Mouse (Mus musculus) kidney, adult 8-10 months (tissue): Measurements from ENCODE around the gene 1700001C19Rik.

Experiments
- DNase-seq, 2 experiments: peaks; one replicate each; pipeline ENCODE4 v3.0.0; 2022

The 1700001C19Rik gene

DNA sequence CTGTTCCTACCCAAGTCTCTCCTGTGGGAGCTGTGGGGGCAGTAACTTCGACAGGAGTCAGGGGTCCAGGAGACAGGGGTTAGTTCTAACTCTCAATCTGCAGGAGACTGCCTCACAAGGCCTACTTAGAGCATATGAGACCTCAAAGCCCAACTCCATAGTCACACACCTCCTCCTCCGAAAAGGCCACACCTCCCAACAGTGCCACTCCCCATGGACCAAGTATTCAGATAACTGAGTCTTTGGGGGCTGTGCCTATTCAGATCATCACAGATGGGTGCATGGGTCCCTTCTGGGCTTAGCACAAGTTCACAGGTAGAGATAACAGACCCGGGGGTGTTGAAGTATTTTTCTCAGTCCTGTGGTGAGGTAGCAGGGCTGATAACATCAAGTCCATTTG is 24.5 kb upstream of the 1700001C19Rik start:
- no peak for DNase-seq

DNA sequence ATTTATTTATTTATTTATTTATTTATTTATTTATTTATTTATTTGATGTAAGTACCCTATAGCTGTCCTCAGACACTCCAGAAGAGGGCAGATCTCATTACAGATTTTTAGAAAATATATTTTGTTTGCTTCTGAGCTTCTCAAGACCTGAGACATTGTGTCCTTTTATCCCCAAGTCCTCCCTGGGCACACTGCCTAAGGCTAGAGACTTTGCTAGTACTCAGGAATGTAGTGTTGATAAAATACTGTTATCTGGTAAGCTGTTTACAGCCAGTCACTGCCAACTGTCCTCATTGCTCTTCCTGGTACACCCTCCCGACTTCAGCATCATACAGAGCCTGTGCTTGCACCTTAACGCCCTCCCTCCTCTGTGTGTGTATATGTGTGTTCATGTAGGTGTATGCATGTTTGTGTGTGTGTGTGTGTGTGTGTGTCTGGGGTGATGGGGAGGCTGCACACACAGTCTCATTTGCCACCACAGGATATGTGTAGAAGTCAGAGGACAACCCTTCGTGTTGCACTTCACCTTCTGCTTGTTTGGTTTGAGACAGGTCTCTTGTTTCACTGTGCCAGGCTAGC is 22.3 kb upstream of the 1700001C19Rik start:
- no peak for DNase-seq

DNA sequence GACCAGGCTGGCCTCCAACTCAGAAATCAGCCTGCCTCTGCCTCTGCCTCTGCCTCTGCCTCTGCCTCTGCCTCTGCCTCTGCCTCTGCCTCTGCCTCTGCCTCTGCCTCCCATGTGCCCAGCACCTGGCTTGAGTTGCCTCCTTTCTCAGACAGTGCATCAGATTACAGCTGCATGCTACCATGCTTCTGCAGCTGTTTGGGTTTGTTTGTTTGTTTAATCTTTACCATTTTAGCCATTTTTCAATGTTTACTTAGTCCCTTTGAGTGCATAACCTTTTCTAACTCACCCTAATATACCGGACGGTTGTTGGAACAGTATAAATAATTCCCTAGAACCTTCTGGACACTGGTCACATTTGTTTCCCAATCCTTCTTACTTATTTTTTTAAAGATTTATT is 21.8 kb upstream of the 1700001C19Rik start:
- DNase-seq, result no peak

- no peak for DNase-seq
Measured at GRCm38 (mm10) chr17:47458310-47458709, 21.1 kb upstream of the 1700001C19Rik start.

DNA sequence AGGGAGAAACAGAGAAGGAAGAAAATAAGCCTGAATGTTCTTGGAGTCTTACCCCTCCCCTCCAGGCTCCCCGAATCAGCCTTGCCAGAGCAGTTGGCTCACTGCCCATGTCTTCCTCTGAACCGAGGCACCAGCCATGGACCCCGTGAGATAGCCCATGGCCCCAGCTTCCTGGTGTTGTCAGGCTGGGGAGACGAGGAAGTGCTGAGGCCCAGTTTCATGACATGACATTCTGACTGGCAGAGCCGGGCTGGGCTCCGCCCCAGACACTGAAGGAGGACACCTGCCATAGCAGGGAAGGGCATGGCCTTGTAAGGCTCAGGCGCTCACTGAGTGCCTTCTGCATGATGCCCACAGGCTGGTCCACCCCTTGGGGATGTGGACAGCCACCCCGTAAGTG is 17.5 kb upstream of the 1700001C19Rik start:
- DNase-seq, result no peak

GRCm38 (mm10) chr17:47452886-47453285 is 15.7 kb upstream of the 1700001C19Rik start:
- DNase-seq, result peak; percentile 44 to 72

DNA sequence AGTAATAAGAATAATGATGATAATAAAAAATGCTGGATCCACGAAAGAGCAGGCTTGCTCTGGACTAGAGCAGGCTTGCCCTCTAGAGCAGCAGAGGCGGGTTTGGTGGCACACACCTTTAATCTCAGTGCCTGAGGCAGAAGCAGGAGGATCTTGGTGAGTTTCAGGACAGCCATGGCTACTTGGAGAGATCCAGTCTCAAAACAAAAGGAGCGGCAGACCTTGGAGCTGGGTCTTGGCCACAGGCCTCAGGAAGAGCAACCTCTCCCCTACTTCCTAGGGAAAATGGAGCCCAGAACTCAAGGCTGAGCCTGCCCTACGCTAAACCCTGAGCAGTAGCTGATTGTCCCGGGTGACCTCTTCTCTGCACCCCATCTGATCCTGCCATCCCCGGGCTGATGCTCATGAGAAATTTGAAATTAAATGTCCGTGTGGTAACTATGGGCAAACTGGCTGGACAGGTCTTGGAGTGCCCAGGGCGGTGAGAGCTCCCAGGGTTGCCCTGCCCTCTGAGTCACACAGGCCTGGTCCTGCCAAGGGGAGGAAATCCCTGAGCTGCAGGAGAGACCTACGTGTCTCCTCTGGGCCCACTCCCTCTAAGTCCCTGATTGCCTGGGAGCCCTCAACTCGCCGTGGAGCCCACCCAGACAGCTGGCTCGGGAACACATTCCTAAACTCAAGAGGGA is 13.8 kb upstream of the 1700001C19Rik start:
- peak; percentile 55 to 71 for DNase-seq

- no peak for DNase-seq
Measured at GRCm38 (mm10) chr17:47450239-47450638, 13.1 kb upstream of the 1700001C19Rik start.

GRCm38 (mm10) chr17:47449432-47449831 is 12.3 kb upstream of the 1700001C19Rik start:
- DNase-seq, result no peak

DNA sequence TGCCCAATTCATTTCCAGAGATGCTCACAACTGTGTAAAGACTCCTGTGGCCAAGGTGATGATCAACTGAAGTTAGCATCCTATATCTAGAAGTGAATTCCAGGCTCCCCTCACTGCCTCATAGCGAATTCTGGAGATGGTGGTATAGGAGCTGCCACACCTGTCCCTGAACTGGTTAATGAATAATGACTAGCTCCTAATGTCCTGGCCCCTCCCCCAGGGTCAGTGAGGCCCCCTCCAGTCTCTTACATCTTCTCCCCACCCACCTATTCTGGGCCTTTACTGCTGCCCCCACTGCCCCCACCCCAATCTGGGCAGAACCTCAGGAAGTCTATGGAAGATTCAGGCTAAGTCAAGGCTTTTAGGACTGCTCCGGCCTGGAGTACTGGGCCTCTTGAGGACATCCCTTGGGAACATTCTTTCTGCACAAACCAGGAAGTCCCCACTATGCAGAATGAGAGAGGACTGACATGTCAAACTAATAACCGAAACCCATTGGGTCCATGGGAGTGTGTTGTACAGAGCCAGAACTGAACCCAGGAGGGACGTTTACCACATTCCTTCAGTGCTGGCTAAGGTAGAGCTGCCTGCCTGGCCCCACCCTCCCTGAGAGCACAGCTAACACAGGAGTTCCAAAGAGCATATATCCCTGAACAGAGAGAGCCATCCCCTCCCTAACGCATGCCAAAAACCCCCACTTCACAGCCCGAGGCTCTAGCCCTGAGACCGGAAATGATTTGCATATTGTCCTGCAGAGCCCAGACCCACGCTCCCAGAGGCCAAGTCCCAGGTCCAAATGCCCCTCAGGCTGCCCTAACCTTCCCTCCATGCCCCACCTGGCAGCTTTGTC is 11.6 kb upstream of the 1700001C19Rik start:
- DNase-seq, result no peak

DNA sequence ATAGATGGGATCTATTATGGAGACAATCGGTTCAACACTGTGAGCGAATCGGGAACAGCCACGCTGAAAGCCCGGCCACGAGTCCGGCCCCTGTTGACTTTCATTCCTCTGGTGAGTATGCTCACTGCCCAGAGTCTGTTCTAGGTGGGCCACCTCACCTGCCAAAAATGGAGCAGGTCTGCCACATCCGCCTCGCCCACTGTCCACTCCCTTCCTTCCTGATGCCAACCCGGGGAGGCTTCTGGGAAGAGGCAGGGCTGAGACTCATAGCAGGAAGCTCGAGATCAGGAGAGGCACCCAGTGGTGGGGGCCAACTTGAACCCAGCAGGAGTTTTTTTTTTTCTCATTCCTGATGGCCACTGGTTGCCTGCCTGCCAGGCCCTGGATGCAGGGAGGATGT is 9.4 kb upstream of the 1700001C19Rik start:
- no peak for DNase-seq

DNA sequence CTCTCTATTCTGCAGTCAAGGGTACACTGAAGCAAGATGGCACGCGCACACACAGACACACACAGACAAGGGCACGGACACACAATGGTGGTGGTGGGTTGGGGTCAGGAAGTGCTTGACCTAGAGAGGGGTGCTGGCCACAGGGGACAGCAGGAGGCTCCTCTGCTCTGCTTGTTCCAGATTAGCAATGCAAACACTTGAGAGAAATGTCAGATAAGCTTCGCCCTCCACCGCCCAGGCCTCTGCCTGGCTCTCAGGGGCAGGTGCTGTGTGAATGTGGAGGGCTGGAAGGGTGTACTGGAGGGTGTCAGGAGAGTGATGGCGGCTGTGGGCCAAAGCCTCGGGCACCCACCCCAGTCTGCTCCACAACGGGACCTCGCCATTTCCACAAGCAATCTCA is 8.8 kb upstream of the 1700001C19Rik start:
- no peak for DNase-seq

DNA sequence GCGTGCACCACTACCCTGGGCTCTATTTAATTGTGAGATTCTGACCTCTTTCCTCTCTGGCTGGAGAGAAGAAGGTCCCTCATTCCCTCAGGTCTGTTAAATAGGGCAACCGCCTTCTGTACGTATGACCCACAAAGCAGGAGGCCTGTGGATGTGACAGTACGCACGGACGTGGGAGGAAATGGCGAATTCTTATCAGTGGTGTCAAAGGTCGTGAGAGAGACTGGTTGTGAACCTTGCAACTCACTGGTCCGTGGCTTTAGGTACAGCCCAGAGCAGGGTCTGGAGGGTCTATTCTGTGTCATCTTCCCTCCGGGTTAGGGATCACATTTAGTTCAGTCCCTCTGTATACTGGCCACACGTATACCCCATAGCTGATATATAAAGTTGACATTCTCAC is 8.3 kb upstream of the 1700001C19Rik start:
- DNase-seq, result no peak

- no peak for DNase-seq
Measured at GRCm38 (mm10) chr17:47444113-47444512, 6.9 kb upstream of the 1700001C19Rik start.

- DNase-seq, result no peak
Measured at GRCm38 (mm10) chr17:47442271-47442670, 5.1 kb upstream of the 1700001C19Rik start.

DNA sequence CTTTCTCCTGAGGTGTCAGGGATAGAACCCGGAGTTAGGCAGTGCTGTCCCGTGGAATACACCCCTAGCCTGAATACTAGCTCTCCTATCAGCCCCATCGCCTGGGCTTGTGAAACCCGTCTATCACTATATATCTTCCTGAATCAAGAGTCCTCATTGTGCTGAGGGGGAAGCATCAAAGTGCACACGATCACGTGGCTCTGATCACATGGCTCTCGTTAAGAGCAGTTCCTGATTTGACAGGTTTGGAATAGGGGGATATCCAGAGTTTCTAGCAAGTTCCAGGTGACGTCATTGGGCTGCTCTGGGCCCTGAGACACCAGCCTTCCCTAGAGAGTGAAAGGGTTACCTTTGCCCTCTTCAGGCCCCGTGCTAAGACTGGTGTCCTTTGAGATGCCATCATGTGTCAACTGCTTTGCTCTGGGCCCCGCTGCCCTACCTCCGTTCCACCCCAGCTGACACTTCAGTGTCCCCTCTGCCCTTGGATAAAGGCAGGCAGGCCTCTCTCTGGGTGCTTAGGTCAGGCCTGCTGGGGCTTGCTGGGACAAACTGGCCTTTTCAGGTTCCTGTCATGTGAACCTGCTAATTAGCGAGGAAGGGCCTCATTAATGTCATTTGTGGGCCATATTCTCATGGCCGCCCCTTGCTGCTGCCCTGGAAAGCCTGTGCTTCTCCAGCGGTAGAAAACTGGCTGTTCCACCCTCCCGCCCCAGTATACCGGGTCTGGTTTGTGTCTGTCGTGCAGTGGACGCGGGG is 4.3 kb upstream of the 1700001C19Rik start:
- DNase-seq, result no peak

- peak in 1 of 2 experiments; percentile 30 for DNase-seq
Measured at GRCm38 (mm10) chr17:47440359-47440890, 3.2 kb upstream of the 1700001C19Rik start.

DNA sequence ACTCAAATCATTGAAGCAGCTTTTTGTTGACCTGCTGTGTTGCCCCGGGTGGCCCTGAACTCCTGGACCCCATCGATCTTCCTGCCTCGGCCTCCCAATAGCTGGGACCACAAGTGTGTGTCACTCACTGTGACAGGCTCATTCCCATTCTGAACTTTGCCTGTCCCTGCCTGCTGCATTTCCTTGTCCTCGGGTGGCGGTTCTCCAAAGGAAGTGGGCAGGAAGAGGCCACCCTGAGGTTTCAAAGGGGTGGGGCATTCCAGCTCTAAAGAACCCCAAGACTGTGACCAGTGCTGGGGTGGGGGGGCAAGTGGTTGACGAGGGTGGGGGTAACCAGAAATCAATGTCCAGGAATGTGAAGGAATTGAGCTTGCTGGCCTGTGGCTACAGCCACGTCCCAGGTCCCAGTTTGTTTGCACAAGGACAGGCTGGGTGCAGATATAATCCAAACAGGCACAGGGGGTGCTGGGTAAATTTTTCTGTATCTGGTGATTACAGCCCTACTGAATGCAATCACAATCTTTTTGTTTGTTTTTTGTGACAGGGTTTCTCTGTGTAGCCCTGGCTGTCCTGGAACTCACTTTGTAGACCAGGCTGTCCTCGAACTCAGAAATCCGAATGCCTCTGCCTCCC is 2.3 kb upstream of the 1700001C19Rik start:
- DNase-seq, result no peak

DNA sequence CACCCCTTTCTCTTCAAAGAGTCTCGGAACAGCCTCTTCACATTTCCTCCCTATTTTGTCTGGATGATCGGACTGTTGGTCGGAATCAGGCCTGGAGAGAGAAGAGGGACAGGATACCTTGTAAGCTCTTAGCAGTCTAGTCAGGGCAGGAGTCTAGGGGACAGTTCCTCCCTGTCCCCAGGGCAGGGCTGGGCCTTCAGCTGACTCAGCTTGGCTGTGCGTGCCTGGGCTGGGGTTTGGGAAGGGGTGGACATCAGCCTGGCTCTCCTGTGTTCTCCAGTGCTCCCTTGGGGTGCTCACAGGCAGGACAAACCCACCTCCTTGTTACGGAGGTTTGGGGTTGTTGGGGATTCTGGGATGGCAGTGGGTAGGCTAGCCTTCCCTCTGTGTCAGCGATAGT is 1.4 kb upstream of the 1700001C19Rik start:
- no peak for DNase-seq

DNA sequence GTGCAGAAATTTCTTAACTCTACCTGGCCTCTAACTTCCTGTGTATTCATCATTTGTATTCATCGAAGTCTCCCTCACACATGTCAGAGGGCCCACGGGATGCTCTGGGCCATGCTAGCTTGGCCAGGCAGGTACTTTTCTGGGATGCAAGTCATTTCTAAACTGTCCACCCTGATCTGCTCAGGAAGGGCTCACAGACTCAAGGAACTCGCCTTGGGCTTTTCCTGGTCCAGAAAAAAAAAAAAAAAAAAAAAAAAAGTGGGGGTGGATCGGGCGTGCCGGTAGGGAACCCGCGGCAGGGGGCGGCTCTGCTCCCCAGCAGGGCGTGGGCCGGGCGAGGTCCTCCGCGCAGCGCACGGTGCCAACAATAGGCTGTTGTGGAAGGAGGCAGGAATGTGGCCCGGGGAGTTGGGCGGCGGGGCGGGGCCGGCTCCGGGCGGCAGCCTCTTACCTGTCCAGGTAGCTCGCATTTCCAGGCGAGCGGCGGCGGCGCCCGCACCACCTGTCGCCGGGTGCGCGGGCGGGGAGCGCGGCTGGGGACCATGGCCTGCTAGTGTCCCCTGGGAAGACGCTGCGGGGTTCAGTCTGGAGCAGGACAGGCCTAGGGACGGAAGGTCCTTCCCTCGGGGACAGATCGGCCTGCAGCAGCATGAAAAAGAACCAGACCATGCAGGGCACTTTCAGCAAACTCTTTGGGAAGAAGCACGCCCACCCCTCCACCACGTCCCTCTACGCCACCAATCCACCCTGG is 845 bp downstream of the 1700001C19Rik start, which contains the start of gene AI661453:
Gene AI661453 (plus strand): TSS at position 460 of the 751 bp plus-strand sequence.
- DNase-seq, result peak; percentile 73 to 85

- DNase-seq, result no peak
Measured at GRCm38 (mm10) chr17:47430815-47431214, 6.4 kb downstream of the 1700001C19Rik start.
